Mouse (Mus musculus) left cerebral cortex, adult 11 months (tissue): ENCODE data around the gene Cd160.

ENCODE experiments used
- DNase-seq: peaks from one replicate; pipeline ENCODE4 v3.0.0; 2022; ENCODE audit warnings: low spot score

Gene Cd160

GRCm38 (mm10) chr3:96759695-96760094 is 69.5 kb downstream of the Cd160 start:
- no peak for DNase-seq

GRCm38 (mm10) chr3:96757691-96758090 is 71.5 kb downstream of the Cd160 start:
- no peak for DNase-seq

GRCm38 (mm10) chr3:96755935-96756334 is 73.2 kb downstream of the Cd160 start:
- no peak for DNase-seq
